Mouse (Mus musculus): ENCODE measurements around the gene Thbd.

The Thbd gene

DNA sequence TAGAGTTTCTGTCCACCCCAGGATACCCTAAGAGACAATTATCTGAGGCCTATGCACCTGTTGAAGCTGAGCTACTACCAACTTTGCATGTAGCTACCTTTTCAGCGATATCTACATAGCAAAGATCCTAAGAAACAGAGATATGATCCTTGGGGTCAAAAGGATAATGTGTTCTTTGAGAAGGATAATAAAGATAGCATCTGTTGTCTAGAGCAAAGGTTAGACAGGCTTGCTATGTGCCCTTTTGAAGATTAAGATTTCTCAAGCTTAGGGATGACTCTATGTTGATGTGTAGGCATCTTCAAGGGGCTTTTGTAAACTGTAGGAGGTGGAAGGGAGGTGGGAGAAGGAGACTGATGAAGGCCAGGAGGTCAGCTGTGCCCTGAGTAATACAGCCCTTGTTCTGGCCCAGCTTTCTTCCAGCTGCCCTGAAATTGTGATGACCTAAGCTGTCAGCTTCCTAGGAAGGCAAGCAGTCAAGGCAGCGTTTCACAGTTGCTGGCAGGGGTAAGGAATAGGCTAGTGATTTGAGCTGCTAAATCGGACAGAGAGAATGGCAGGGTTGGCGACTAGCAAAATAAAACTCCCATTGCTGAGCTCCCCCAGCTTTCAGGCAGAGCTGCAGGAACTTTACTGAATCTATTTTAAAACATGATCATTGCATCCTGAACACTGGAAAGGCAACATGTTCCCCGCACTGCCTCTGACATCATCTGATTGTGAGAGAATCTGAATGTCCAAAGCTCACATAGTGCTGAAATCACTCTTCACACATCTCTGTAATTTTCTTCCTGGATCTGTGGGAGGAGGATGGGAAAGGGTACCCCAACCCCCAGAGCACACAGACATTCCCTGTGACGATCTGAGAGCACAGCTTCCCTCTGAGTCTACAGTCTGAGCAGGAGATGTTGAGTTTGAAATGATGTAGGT lies 20.1 kb downstream of the Thbd start:
- DNase-seq (ENCODE audit: low read depth, low spot score), result no peak

DNA sequence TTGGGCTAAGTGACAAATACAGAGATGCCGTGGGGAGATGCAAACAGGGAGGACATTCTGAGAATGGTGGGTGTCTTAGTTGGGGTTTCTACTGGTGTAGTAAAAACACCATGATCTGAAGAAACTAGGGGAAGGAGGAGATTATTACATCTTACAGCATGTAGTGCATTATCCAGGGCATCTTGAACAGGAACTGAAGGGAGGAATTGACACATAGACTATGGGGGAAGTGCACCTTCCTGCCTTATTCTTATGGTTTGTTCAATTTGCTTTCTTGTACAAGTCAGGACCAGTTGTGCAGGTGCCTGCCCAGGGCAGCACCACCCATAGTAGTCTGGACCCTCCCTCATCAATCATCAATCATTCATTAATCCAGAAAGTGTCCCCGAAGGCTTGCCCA lies 21.1 kb downstream of the Thbd start:
- no peak for DNase-seq (ENCODE audit: low read depth, low spot score)

DNA sequence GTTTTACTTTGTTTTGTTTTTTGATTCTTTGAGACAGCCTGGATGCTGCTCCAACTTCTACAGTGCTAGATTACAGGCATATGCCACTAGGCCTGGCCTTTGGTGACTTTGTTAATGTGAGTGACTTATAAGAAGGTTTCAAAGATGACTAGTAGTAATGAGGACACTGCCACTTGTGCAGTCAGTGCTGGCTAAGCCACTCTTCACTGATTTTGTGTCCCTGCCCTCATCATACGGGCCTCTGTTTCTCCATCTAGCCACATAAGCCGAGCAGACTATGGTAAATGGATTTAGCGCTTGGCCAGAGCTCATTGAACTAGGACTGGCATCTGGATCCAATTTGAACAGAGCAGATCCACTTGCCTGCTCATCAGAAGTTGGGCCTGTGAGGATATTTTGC lies 21.5 kb downstream of the Thbd start:
- DNase-seq (ENCODE audit: low read depth, low spot score), result no peak

DNA sequence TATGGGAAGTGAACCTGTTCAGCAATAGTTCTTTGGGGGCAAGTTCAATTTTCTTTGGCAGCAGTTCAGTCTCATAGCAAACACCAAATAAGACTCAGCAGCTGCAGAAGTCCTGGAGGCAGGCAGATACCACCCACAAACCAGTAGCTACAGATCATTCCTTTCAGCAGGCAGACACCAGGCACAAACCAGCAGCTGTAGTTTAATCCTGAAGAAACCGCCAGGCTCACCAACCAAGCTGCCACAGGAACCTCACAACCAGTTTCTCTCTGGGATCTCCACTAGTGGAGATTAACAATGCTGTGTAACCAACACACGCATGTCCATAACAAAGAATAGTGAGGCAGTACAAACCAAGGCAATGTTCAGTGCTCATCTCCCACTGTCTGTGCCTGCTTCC lies 26.9 kb downstream of the Thbd start:
- DNase-seq (ENCODE audit: low read depth, low spot score), result no peak

DNA sequence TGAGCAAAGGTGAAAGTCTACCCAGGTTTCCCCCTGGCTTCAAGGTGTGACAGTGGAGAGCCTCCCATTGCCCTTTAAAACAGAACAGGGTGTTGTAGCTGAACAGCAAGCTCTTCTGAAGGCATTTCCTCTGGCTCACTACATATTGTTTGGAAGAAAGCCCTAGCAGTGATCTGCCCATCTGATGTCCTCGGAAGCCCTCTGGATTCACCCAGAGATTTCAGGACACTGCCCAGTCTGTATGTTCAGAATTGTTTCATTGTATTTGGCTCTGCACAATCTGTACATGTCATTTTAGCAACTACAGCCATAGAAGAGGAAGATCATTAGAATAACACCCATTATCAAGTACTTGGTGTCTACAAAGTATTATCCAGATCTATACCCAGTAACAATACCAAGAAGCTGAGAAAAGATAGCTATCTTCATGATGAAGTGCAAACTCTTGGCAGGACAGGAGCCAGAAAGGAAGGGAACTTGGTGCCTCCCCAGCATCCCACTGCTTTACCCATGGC lies 28.0 kb downstream of the Thbd start:
- no peak for DNase-seq (ENCODE audit: low read depth, low spot score)

DNA sequence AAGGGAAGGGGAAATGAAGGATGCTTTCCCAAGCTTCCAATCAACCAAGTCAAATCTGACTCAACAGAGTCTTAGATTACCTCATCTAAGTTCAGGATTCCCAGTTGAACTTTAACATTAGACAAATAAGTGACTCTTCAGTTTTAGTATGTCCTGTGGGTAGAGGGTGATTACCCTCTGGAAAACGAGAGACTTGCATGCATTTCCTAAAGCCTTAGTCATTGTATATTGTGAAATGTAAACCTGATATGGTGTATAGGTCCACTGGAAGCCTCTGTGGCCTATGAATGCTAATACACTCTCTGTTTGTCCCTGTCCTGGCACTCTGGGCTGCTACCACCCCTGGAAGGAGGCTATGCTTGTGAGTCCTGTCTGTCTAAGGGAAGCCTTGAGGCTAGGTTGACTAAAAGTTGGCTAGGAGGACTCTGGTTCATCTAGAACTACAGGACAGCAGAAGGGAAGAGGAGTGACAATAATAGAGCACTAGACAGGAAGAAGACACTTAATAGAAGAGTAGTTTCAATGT lies 29.1 kb downstream of the Thbd start:
- DNase-seq (ENCODE audit: low read depth, low spot score), result no peak

DNA sequence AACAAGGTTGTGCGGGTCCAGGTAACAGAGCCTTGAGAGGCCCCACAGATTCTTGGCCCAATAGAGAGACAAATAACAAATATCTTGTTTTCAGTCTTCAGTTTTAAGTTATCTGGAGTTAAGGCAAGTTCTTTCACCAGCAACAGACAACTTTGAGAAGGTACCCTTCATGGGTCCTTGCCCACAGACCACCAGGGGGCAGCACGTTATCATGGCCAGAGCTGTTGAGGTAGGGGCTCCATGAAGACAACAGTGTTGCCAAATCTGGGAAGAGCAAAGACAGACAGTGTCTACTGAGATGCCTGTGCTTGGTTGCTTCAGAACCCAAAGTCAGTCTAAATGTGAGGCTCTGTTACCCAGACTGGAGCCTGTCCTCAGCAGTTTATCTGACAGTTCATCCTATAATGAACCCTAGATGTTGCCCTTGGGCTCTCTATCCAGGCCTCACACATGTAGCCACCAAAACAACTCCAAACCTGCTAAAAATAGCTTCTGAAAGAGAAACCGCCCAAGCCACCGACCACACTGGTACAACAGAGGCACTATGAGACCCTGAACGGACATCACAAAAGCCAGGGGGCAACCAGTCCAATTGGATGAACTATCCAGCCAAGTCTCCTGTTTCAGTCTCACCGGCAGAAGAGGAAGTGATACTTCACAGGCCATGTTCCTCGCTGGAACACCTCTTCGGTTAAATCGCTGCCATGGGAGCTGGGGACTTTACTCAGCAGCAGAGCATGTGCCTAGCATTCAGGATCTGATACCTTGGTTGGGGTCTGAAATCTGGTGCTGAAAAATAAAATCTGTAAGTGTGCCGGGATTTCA lies 32.5 kb downstream of the Thbd start:
- DNase-seq (ENCODE audit: low read depth, low spot score), result no peak

DNA sequence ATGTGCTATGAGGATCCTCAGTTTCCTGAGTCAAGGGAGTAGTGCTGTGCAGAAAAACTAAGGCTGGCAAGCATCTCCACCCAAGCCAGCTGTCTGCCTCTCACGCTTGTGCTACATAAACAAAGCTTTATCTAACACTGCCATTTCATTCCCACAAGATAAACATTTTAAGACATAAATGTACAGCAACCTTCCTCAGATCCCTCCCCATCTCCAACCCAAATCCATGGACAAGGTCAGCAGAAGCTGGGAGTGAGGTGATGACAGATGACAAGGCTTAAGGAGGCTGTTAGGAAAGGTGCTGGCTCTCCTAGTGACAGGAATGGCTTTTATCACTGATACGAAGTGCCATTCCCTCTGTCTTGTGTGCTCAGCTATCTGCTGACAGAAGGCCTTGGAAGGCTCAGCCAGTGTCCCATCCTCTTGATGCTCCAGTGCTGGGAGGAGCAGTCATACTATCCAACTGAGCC lies 34.4 kb downstream of the Thbd start:
- no peak for DNase-seq (ENCODE audit: low read depth, low spot score)

DNA sequence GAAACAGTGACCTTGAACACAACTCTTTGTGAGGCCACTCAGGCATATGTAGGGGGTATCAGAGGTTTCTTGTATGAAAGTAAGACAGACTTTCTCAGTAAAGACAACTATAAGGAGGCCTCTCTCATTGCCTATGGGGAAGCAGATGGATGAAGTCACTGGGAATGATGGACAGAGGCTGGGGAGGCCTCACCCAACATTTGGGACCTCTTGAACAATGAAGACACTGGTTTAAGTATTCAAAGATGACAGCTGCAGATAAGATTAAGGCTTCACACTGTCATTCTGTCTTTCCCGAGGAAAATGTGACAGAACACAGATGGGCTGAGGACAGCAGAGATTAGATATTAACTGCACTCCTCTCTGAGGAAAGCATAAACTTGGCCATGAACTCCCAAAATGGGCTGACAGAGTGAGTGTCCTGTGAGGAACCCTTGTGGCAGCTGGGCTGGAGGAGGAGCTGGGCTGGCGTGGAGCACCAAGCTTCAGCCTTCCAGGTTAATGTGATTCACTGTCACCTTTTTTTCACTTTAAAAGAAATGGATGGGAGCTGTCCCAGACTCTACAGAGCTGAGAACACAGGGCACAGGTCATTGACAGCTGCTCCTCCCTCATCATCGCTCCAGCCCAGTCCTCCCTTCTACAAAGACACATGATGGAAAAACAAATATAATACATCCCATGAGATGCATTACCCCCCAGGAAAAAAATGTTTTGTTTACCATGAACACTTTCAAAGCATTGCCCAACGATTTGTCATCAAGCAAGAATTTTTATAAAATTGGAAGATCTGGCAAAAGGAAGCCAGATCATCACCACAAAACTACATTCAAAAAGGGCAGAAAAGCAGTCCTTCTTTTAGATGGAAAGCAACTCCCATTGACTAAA lies 36.0 kb downstream of the Thbd start:
- DNase-seq (ENCODE audit: low read depth, low spot score), result no peak

DNA sequence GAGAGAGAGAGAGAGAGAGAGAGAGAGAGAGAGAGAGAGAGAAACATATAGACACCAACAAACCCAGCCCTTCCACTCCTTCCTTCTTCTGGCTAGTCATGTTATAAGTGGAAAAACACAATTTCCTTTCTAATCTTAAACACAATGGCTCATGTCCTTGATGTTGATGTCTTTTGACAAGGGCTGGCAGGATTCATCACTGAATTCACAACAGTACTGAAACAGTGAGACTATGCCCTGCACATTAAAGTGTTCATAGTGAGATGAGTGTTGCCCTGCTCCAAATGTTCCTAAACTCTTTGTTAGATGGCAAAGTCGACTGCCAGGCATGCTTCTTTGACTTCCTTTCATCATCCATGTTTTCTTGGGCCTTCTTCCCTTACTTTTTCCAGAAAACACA lies 42.8 kb downstream of the Thbd start:
- no peak for DNase-seq (ENCODE audit: low read depth, low spot score)

DNA sequence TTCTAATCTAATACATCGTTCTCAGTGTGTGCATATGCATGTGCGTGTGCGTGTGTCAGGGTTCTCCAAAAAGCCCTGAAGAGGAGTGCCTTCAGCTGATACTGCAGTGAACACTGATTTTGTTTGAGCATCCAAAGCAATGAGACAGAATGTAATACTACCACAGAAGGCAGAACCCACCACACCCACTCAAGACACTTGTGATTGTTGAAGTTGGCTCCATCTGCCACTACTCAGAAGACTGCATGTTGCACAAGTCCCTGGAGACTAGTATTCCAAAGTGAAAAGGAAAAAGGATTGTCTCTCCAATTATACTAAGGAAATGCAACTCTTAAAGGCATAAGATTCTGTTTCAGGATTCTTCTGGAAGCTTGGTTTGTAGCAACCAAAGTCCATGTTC lies 43.5 kb downstream of the Thbd start:
- no peak for DNase-seq (ENCODE audit: low read depth, low spot score)

DNA sequence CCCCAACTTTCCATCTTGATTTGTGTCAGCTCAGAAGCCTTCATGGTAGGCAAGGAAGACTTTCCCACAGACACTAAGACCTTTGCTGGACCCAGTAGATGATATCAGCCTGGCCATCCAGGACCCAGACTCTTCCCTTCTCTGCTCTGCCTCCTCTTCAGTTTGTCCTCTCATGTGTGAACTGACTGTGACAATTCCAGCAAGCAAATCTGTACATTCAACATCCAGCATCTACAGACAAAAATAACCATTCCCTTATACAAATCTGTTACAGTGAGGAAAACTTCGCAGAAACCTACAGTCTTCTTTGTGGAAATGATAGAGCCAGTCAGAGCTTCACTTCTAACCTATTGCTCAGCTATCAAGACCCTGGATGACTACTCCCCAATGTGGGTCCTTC lies 50.8 kb downstream of the Thbd start:
- DNase-seq (ENCODE audit: low read depth, low spot score), result no peak

Data from brain, embryonic 18.5 days (tissue).